Mouse (Mus musculus) heart, embryonic 15.5 days (tissue): Measurements from ENCODE around the gene Hist1h2bh. TPM values are rescaled to one million over a fixed set of nuclear protein-coding genes. Genes with fewer than 3 reads are reported as not detected.
"Not testable (repeated sequence)": the region's sequence is repeated elsewhere in the genome, so short reads cannot be mapped to it uniquely, and the experiment has no call there.

Source experiments
- ATAC-seq: fragments of 200-750 bp; cut with Nextera tagmentation; replicated peaks from 2 replicates; pipeline ENCODE4 v1.8.0; 2017; ENCODE audit warnings: low read depth, moderate TSS enrichment; ENCODE audit not compliant: insufficient number of reproducible peaks, insufficient read depth, low FRiP score
- H3K27ac ChIP-seq: fragments of 300-500 bp; sonication (generic); 2 replicates; pipeline ENCODE4 v1.5.1; 2015; ENCODE audit warnings: mild to moderate bottlenecking, inconsistent platforms
- H3K27me3 ChIP-seq: fragments of 300-500 bp; sonication (generic); 2 replicates; pipeline ENCODE4 v1.6.1; 2015; ENCODE audit warnings: inconsistent platforms
- H3K36me3 ChIP-seq: fragments of 300-500 bp; sonication (generic); 2 replicates; pipeline ENCODE4 v1.6.1; 2015; ENCODE audit warnings: mild to moderate bottlenecking, inconsistent platforms
- H3K4me1 ChIP-seq: fragments of 300-500 bp; sonication (generic); replicated peaks from 2 replicates; pipeline ENCODE4 v1.6.1; 2015; ENCODE audit warnings: inconsistent platforms
- H3K4me2 ChIP-seq: fragments of 300-500 bp; sonication (generic); 2 replicates; pipeline ENCODE4 v1.6.1; 2015; ENCODE audit warnings: inconsistent platforms, mild to moderate bottlenecking, moderate library complexity
- H3K4me3 ChIP-seq: fragments of 300-500 bp; sonication (generic); 2 replicates; pipeline ENCODE4 v1.5.1; 2015; ENCODE audit warnings: mild to moderate bottlenecking, inconsistent platforms
- H3K9ac ChIP-seq: fragments of 300-500 bp; sonication (generic); 2 replicates; pipeline ENCODE4 v1.6.1; 2015; ENCODE audit warnings: mild to moderate bottlenecking, inconsistent platforms
- H3K9me3 ChIP-seq: fragments of 300-500 bp; sonication (generic); replicated peaks from 2 replicates; pipeline ENCODE4 v1.6.1; 2016; ENCODE audit warnings: inconsistent platforms
- WGBS: fragments of 180-500 bp; shearing (Covaris S2); methylation state at CpG from one replicate; pipeline ENCODE4 v1.1.7; 2015; ENCODE audit warnings: mixed read lengths; 5-methylcytosine and 5-hydroxymethylcytosine counted together
- polyA plus RNA-seq: library from polyadenylated mRNA; unstranded; fragments of >200 nt; fragmentation: Nextera tagmentation; extraction: Ambion mirVana; gene quantifications from 2 replicates; pipeline ENCODE4 v1.2.1, GENCODE M21; 2015

The Hist1h2bh gene
- polyA plus RNA-seq, 1 experiment from 2014 or later: 0.74 TPM

- Histone ChIP-seq H3K36me3 (no peaks in the 10 kb centered on the region), H3K27ac (peak overlapping the region; percentile 92), H3K4me3 (peak overlapping the region; percentile 56), H3K27me3 (no peaks in the 10 kb centered on the region), H3K4me2 (peak overlapping the region; percentile 79), H3K9me3 (no peaks in the 10 kb centered on the region), H3K9ac (peak overlapping the region; percentile 53), H3K4me1 (peaks cover 35% of the 10 kb centered on the region)
- WGBS: 2% methylated on average over 15 of the region's 15 CpGs
- ATAC-seq: no peak
Measured at GRCm38 (mm10) chr13:23534368-23535131, 8.6 kb downstream of the Hist1h2bh start.

- H3K9me3 ChIP-seq, H3K36me3 ChIP-seq, ATAC-seq, H3K27me3 ChIP-seq: not testable (repeated sequence)
- Histone ChIP-seq H3K27ac (peak within 1 kb of the TSS; percentile 92), H3K4me3 (peak within 1 kb of the TSS; percentile 56), H3K4me2 (peak within 1 kb of the TSS; percentile 79), H3K4me1 (peaks cover 39% of the 10 kb centered on the region), H3K9ac (peak within 1 kb of the TSS; percentile 59)
- WGBS: under 1% methylated on average over 25 of the region's 53 CpGs
Measured at GRCm38 (mm10) chr13:23533560-23534367, 9.4 kb downstream of the Hist1h2bh start, which contains the start of gene Hist1h2af. Gene Hist1h2af, plus strand, starts transcription at chr13:23533906.

DNA sequence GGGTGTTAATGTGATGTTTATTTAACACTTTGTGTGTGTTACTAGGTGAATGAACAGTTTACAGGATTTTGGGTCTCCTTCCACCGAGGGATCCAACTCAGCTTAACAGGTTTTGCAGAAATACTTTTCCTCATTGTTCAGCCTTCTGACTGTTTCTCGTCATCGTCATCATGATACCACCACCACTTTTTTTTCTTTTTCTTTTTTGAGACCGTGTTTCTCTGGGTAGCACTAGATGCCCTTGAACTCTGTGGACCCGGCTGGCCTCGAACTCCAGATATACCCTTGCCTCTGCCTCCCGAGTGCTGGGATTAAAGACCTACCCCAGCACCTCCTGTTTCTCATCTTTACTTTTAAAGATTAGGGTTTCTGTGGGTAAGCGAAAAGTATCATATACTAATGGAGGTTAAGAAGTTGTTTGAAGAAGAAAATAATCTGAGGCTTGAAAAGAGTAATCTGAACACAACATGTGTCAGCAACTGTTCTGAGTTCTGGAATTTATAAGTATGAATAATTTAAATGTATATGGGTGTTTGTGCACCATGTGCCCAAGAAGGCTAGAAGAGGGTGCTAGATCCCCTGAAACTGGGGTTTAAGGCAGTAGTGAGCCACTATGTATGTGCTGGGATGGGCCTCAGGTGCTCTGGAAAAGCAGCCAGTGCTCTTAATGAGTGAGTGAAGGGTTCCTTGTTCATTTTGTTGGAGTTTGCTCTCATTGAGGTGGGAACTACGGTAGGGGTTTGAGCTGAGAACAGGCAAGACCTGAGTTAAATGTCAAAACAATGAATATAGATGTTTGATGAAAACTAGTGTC, 10.7 kb downstream of the Hist1h2bh start:
- WGBS: 23% methylated on average over 9 of the region's 9 CpGs
- H3K36me3 ChIP-seq: no peaks in the 10 kb centered on the region
- peak overlapping the region; percentile 59; the same call in 1 of the 2 replicates for H3K9ac ChIP-seq
- no peaks in the 10 kb centered on the region for H3K9me3 ChIP-seq
- H3K4me2 ChIP-seq: peak overlapping the region; percentile 79
- peak overlapping the region; percentile 56 for H3K4me3 ChIP-seq
- H3K27ac ChIP-seq: peak overlapping the region; percentile 92
- H3K4me1 ChIP-seq: peaks cover 44% of the 10 kb centered on the region
- H3K27me3 ChIP-seq: no peaks in the 10 kb centered on the region
- ATAC-seq: no peak

DNA sequence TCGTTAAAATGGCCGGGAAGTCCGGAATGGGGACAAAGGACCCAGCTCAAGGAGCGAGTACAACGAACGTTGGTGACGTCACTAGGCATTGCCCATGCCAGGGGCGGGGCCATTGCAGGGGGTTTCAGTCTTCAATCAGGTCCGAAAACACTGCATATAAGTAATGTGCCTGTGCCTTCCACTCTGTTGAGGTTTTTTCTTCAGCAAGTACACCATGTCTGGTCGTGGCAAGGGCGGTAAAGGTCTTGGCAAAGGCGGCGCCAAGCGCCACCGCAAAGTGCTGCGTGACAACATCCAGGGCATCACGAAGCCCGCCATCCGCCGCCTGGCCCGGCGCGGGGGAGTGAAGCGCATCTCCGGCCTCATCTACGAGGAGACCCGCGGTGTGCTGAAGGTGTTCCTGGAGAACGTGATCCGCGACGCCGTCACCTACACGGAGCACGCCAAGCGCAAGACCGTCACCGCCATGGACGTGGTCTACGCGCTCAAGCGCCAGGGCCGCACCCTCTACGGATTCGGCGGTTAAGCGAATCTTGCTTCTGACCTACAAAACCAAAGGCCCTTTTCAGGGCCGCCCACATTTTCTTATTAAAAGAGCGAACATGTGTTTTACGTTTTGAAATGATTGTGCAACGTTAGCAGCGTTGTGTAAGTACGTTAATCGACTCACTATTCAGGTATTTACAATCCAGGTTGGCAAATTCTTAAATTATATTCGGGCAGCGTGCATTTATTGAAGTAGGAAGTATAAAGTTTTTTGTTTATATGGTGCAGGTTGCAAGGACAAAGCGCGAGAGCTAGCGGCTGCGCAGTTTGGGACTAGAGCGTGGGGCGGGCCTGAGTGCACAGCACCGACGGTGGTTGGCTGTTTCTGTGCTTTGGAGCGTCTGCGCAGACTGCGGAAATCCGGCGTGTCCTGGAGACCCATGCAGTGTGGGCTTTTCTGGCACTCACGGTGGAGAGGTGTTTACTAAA, 12.0 kb downstream of the Hist1h2bh start, which contains the start of gene Hist1h4h:
Gene Hist1h4h, plus strand, starts transcription at position 150 of the 975 bp plus-strand sequence.
- under 1% methylated on average over 60 of the region's 70 CpGs for WGBS

DNA sequence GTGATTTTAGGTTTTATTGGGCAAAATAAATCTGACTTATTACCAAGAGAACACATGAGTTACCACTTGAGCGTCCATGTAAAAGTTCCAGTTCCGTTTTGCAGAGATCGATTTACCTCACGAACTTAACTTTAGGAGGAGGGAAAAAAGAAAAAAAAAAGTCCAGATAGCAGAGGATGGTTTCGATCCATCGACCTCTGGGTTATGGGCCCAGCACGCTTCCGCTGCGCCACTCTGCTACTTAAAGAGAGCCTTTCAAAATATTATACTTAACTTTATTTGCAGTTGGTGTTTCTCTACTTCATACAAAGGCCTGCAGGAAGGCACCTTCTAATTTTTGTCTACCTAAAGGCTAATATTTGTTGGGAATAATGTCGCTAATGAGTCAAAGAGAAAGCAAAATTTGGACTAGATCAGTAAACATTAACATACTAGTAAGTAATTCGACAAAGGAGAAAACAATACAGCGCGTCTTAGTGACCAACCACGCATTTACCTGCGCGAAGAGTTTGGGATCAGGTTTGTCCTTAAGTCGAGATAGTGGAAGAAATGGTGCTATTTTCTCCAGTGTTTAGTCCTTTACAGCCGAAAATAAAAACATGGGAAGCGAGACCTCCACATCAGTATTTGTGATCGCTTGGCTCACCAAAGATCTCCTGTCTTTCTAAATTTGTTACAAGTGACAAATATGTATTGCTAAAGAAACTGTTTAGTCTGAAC, 12.9 kb downstream of the Hist1h2bh start:
- Histone ChIP-seq H3K9ac (peak overlapping the region; percentile 59), H3K4me2 (peak overlapping the region; percentile 79), H3K9me3 (no peaks in the 10 kb centered on the region), H3K4me1 (peaks cover 44% of the 10 kb centered on the region), H3K27ac (peak overlapping the region; percentile 92), H3K36me3 (no peaks in the 10 kb centered on the region), H3K27me3 (no peaks in the 10 kb centered on the region), H3K4me3 (peak overlapping the region; percentile 56)
- under 1% methylated on average over 20 of the region's 20 CpGs for WGBS
- ATAC-seq: no peak

More for the DNA sequence above, 12.0 kb downstream of the Hist1h2bh start, which contains the start of gene Hist1h4h:
- Histone ChIP-seq H3K27ac (peak within 1 kb of the TSS; percentile 92), H3K4me2 (peak within 1 kb of the TSS; percentile 79), H3K4me1 (peaks cover 42% of the 10 kb centered on the region), H3K9ac (peak within 1 kb of the TSS; percentile 59), H3K36me3 (no peaks in the 10 kb centered on the region), H3K27me3 (no peaks in the 10 kb centered on the region), H3K9me3 (no peaks in the 10 kb centered on the region), H3K4me3 (peak within 1 kb of the TSS; percentile 56)
- peak; percentile 84 for ATAC-seq

DNA sequence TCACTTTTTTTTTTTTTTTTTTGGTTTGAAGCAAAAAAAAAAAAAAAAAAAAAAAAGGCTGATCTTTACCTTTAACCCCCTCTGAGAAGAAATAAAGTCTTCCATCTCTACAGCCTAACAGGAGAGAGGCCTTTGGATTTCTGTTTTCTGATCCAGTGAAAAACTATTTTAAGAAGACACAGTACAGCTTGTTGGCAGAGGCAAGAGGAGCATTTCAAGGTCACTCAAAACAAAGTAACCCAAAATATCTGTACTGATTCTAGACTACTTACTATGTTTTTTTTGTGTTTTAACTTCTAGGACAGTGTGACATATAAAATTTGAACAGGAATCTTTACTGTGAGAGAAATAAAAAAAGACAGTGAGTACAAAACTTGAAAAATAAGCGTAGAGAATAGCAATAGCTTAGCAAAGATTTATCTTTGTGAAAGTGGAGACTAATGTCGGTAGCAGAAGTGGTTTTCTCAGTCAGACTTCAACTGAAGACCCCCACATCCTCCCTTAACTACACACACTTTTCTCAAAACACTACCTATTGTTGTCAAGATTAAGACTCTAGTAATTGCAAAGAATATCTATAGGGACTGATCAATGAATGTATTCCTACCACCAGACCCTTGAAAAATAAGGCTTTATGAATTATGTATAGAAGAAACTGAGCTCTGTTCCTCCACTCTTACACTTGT, 13.6 kb downstream of the Hist1h2bh start:
- WGBS: 18% methylated on average over 2 of the region's 2 CpGs
- Histone ChIP-seq H3K4me3 (peak overlapping the region; percentile 56), H3K27me3 (no peaks in the 10 kb centered on the region), H3K4me2 (peak overlapping the region; percentile 79), H3K9ac (peak overlapping the region; percentile 59), H3K36me3 (no peaks in the 10 kb centered on the region), H3K27ac (peak overlapping the region; percentile 92), H3K4me1 (peaks cover 45% of the 10 kb centered on the region), H3K9me3 (no peaks in the 10 kb centered on the region)
- no peak for ATAC-seq

GRCm38 (mm10) chr13:23529005-23529404, 14.2 kb downstream of the Hist1h2bh start:
- Histone ChIP-seq H3K27me3 (no peaks in the 10 kb centered on the region), H3K4me2 (peak overlapping the region; percentile 79), H3K4me1 (peaks cover 39% of the 10 kb centered on the region), H3K9ac (no peak overlapping the region), H3K36me3 (no peaks in the 10 kb centered on the region), H3K4me3 (no peak overlapping the region), H3K9me3 (no peaks in the 10 kb centered on the region), H3K27ac (peak overlapping the region; percentile 92)
- 80% methylated on average over 5 of the region's 5 CpGs for WGBS
- no peak for ATAC-seq

- peak overlapping the region; percentile 39 for H3K9ac ChIP-seq
- H3K27me3 ChIP-seq: no peaks in the 10 kb centered on the region
- peak overlapping the region; percentile 57 for H3K4me2 ChIP-seq
- H3K36me3 ChIP-seq: no peaks in the 10 kb centered on the region
- H3K4me3 ChIP-seq: peak overlapping the region; percentile 48
- WGBS: under 1% methylated on average over 17 of the region's 17 CpGs
- no peaks in the 10 kb centered on the region for H3K9me3 ChIP-seq
- no peak; the same call in 1 of the 2 replicates for ATAC-seq
- peak overlapping the region; percentile 51 for H3K27ac ChIP-seq
- H3K4me1 ChIP-seq: peaks cover 22% of the 10 kb centered on the region
Measured at GRCm38 (mm10) chr13:23526312-23526711, 16.9 kb downstream of the Hist1h2bh start.

GRCm38 (mm10) chr13:23525901-23526300, 17.3 kb downstream of the Hist1h2bh start:
- Histone ChIP-seq H3K36me3 (no peaks in the 10 kb centered on the region), H3K4me3 (peak overlapping the region; percentile 48), H3K4me1 (peaks cover 22% of the 10 kb centered on the region), H3K9ac (peak overlapping the region; percentile 36; the same call in 1 of the 2 replicates), H3K27me3 (no peaks in the 10 kb centered on the region), H3K4me2 (peak overlapping the region; percentile 57), H3K27ac (no peak overlapping the region), H3K9me3 (no peaks in the 10 kb centered on the region)
- 3% methylated on average over 10 of the region's 10 CpGs for WGBS
- no peak for ATAC-seq
